Mouse (Mus musculus): ENCODE measurements around the gene Sdr42e1. TPM values are rescaled to one million over a fixed set of nuclear protein-coding genes. Genes with fewer than 3 reads are reported as not detected.

Sdr42e1 gene
- polyA plus RNA-seq, 1 experiment from 2014 or later = 4.1 TPM

GRCm38 (mm10) chr8:117626040-117626838 lies 47.2 kb downstream of the Sdr42e1 start:
- H3K27ac ChIP-seq (ENCODE audit: low read length) = no peak overlapping the region
- no peaks in the 10 kb centered on the region for H3K9me3 ChIP-seq (ENCODE audit: control insufficient read depth, low read depth, low read length)
- ATAC-seq (ENCODE audit: insufficient number of reproducible peaks, insufficient read depth, low FRiP score, low read depth) = 0 out of 2 replicates have a peak, but pooled peaks have one; percentile 46
- H3K36me3 ChIP-seq (ENCODE audit: control insufficient read depth, insufficient read depth, low read length) = no peaks in the 10 kb centered on the region
- no peaks in the 10 kb centered on the region for H3K4me1 ChIP-seq (ENCODE audit: control insufficient read depth, insufficient read depth, low read length)
- no peak overlapping the region for H3K9ac ChIP-seq (replicated peaks; ENCODE audit: low read depth, low read length)
- no peaks in the 10 kb centered on the region for H3K27me3 ChIP-seq (ENCODE audit: control insufficient read depth, insufficient read depth, low read length)
- no peak overlapping the region for H3K4me3 ChIP-seq (ENCODE audit: low read depth, low read length)
- no peak overlapping the region for H3K4me2 ChIP-seq (replicated peaks; ENCODE audit: low read depth, low read length)
- 74% methylated on average over 14 of the region's 14 CpGs for WGBS

- Histone ChIP-seq H3K9me3 (ENCODE audit: control insufficient read depth, low read depth, low read length) (no peaks in the 10 kb centered on the region; the same call in 1 of the 2 replicates), H3K36me3 (ENCODE audit: control insufficient read depth, insufficient read depth, low read length) (no peaks in the 10 kb centered on the region), H3K9ac (replicated peaks; ENCODE audit: low read depth, low read length) (no peak overlapping the region), H3K27me3 (ENCODE audit: control insufficient read depth, insufficient read depth, low read length) (no peaks in the 10 kb centered on the region), H3K27ac (ENCODE audit: low read length) (no peak overlapping the region), H3K4me3 (ENCODE audit: low read depth, low read length) (no peak overlapping the region), H3K4me2 (replicated peaks; ENCODE audit: low read depth, low read length) (no peak overlapping the region), H3K4me1 (ENCODE audit: control insufficient read depth, insufficient read depth, low read length) (no peaks in the 10 kb centered on the region)
- no peak for ATAC-seq (ENCODE audit: insufficient number of reproducible peaks, insufficient read depth, low FRiP score, low read depth)
- WGBS = 77% methylated on average over 12 of the region's 12 CpGs
Measured at GRCm38 (mm10) chr8:117612861-117613260, 60.6 kb downstream of the Sdr42e1 start.

Other genes with a start within 250 kb of the Sdr42e1 start
- 2.6 and 3.1 TPM in 2 replicates for gene Plcg2, start 175.4 kb downstream of the Sdr42e1 start, polyA plus RNA-seq (2014; fragmentation: Nextera tagmentation; extraction: Ambion mirVana)
- 3.5 and 4.6 TPM in 2 replicates for gene Hsd17b2, start 28.2 kb upstream of the Sdr42e1 start, polyA plus RNA-seq (2014; fragmentation: Nextera tagmentation; extraction: Ambion mirVana)
- 60.1 and 61.4 TPM in 2 replicates for gene Mphosph6, start 128.3 kb upstream of the Sdr42e1 start, polyA plus RNA-seq (2014; fragmentation: Nextera tagmentation; extraction: Ambion mirVana)

Measured in stomach, embryonic 14.5 days (tissue).